Mouse (Mus musculus): ENCODE results near the gene Hunk. TPM values are rescaled to one million over a fixed set of nuclear protein-coding genes. Genes with fewer than 3 reads are reported as not detected.

Gene Hunk
- polyA plus RNA-seq, 1 experiment = 0.71 TPM

- Histone ChIP-seq H3ac (ENCODE audit: control insufficient read depth, insufficient read length, low read depth) (no peak overlapping the region), H3K79me2 (ENCODE audit: control insufficient read depth, insufficient read depth) (no peaks in the 10 kb centered on the region), H3K4me3 (ENCODE audit: insufficient read depth, poor library complexity, severe bottlenecking) (no peak overlapping the region), H3K27me3 (ENCODE audit: control insufficient read depth, insufficient read depth, insufficient read length) (no peaks in the 10 kb centered on the region), H3K36me3 (ENCODE audit: control insufficient read depth, insufficient read depth) (no peaks in the 10 kb centered on the region), H3K79me3 (ENCODE audit: low read depth) (no peaks in the 10 kb centered on the region)
- TF ChIP-seq CEBPB (IDR thresholded peaks at IDR 0.05; ENCODE audit: low read depth) (no peak), USF1 (IDR thresholded peaks at IDR 0.05; ENCODE audit: low read depth) (no peak), CTCF (IDR thresholded peaks at IDR 0.05; ENCODE audit: control insufficient read depth, insufficient read depth, insufficient read length) (no peak), MYOG (IDR thresholded peaks at IDR 0.05; ENCODE audit: control insufficient read depth, extremely low read depth, insufficient read length) (no peak)
These were observed 54.8 kb downstream of the Hunk start for GRCm38 (mm10) chr16:90440654-90441053.

GRCm38 (mm10) chr16:90442991-90443390, 57.2 kb downstream of the Hunk start:
- H3K79me2 ChIP-seq (ENCODE audit: control insufficient read depth, insufficient read depth) = no peaks in the 10 kb centered on the region
- no peak overlapping the region for H3ac ChIP-seq (ENCODE audit: control insufficient read depth, insufficient read length, low read depth)
- no peaks in the 10 kb centered on the region for H3K79me3 ChIP-seq (ENCODE audit: low read depth)
- no peaks in the 10 kb centered on the region for H3K36me3 ChIP-seq (ENCODE audit: control insufficient read depth, insufficient read depth)
- TF ChIP-seq CTCF (IDR thresholded peaks at IDR 0.05; ENCODE audit: control insufficient read depth, insufficient read depth, insufficient read length) (no peak), MYOG (IDR thresholded peaks at IDR 0.05; ENCODE audit: control insufficient read depth, extremely low read depth, insufficient read length) (no peak), CEBPB (IDR thresholded peaks at IDR 0.05; ENCODE audit: low read depth) (no peak), MAX (IDR thresholded peaks at IDR 0.05) (no peak), MYOD1 (IDR thresholded peaks at IDR 0.05; ENCODE audit: control insufficient read depth, insufficient read length, low read depth) (no peak), USF1 (IDR thresholded peaks at IDR 0.05; ENCODE audit: low read depth) (no peak), FOSL1 (IDR thresholded peaks at IDR 0.05; ENCODE audit: insufficient read depth, low read length, poor library complexity, severe bottlenecking) (no peak)
- H3K27me3 ChIP-seq (ENCODE audit: control insufficient read depth, insufficient read depth, insufficient read length) = no peaks in the 10 kb centered on the region
- H3K4me3 ChIP-seq (ENCODE audit: insufficient read depth, poor library complexity, severe bottlenecking) = no peak overlapping the region

- Histone ChIP-seq H3K79me3 (ENCODE audit: low read depth) (no peaks in the 10 kb centered on the region), H3K36me3 (ENCODE audit: control insufficient read depth, insufficient read depth) (no peaks in the 10 kb centered on the region), H3K27me3 (ENCODE audit: control insufficient read depth, insufficient read depth, insufficient read length) (no peaks in the 10 kb centered on the region), H3ac (ENCODE audit: control insufficient read depth, insufficient read length, low read depth) (no peak overlapping the region), H3K4me3 (ENCODE audit: insufficient read depth, poor library complexity, severe bottlenecking) (no peak overlapping the region), H3K79me2 (ENCODE audit: control insufficient read depth, insufficient read depth) (no peaks in the 10 kb centered on the region)
- TF ChIP-seq USF1 (IDR thresholded peaks at IDR 0.05; ENCODE audit: low read depth) (no peak), MAX (IDR thresholded peaks at IDR 0.05) (no peak), MYOG (IDR thresholded peaks at IDR 0.05; ENCODE audit: control insufficient read depth, extremely low read depth, insufficient read length) (no peak), CEBPB (IDR thresholded peaks at IDR 0.05; ENCODE audit: low read depth) (no peak), FOSL1 (IDR thresholded peaks at IDR 0.05; ENCODE audit: insufficient read depth, low read length, poor library complexity, severe bottlenecking) (no peak), MYOD1 (IDR thresholded peaks at IDR 0.05; ENCODE audit: control insufficient read depth, insufficient read length, low read depth) (no peak)
These were observed 67.4 kb downstream of the Hunk start for GRCm38 (mm10) chr16:90453197-90453596.

GRCm38 (mm10) chr16:90456495-90457125, 70.8 kb downstream of the Hunk start:
- no peak overlapping the region for H3ac ChIP-seq (ENCODE audit: control insufficient read depth, insufficient read length, low read depth)
- no peak overlapping the region for H3K4me3 ChIP-seq (ENCODE audit: insufficient read depth, poor library complexity, severe bottlenecking)
- H3K27me3 ChIP-seq (ENCODE audit: control insufficient read depth, insufficient read depth, insufficient read length) = no peaks in the 10 kb centered on the region
- H3K79me3 ChIP-seq (ENCODE audit: low read depth) = no peaks in the 10 kb centered on the region
- H3K79me2 ChIP-seq (ENCODE audit: control insufficient read depth, insufficient read depth) = no peaks in the 10 kb centered on the region
- no peaks in the 10 kb centered on the region for H3K36me3 ChIP-seq (ENCODE audit: control insufficient read depth, insufficient read depth)
- TF ChIP-seq MYOG (IDR thresholded peaks at IDR 0.05; ENCODE audit: control insufficient read depth, extremely low read depth, insufficient read length) = no peak
- no peak for TF ChIP-seq MAX (IDR thresholded peaks at IDR 0.05)
- no peak for TF ChIP-seq FOSL1 (IDR thresholded peaks at IDR 0.05; ENCODE audit: insufficient read depth, low read length, poor library complexity, severe bottlenecking)
- TF ChIP-seq CTCF (IDR thresholded peaks at IDR 0.05; ENCODE audit: control insufficient read depth, insufficient read depth, insufficient read length) = no peak
- no peak for TF ChIP-seq CEBPB (IDR thresholded peaks at IDR 0.05; ENCODE audit: low read depth)
- no peak for TF ChIP-seq USF1 (IDR thresholded peaks at IDR 0.05; ENCODE audit: low read depth)
- no peak for TF ChIP-seq MYOD1 (IDR thresholded peaks at IDR 0.05; ENCODE audit: control insufficient read depth, insufficient read length, low read depth)

- no peak for TF ChIP-seq FOSL1 (IDR thresholded peaks at IDR 0.05; ENCODE audit: insufficient read depth, low read length, poor library complexity, severe bottlenecking)
- TF ChIP-seq CEBPB (IDR thresholded peaks at IDR 0.05; ENCODE audit: low read depth) = no peak
- no peak for TF ChIP-seq MAX (IDR thresholded peaks at IDR 0.05)
- TF ChIP-seq MYOD1 (IDR thresholded peaks at IDR 0.05; ENCODE audit: control insufficient read depth, insufficient read length, low read depth) = no peak
- no peak for TF ChIP-seq MYOG (IDR thresholded peaks at IDR 0.05; ENCODE audit: control insufficient read depth, extremely low read depth, insufficient read length)
- TF ChIP-seq USF1 (IDR thresholded peaks at IDR 0.05; ENCODE audit: low read depth) = no peak
- no peak for TF ChIP-seq CTCF (IDR thresholded peaks at IDR 0.05; ENCODE audit: control insufficient read depth, insufficient read depth, insufficient read length)
- Histone ChIP-seq H3ac (ENCODE audit: control insufficient read depth, insufficient read length, low read depth) (no peak overlapping the region), H3K79me3 (ENCODE audit: low read depth) (no peaks in the 10 kb centered on the region), H3K79me2 (ENCODE audit: control insufficient read depth, insufficient read depth) (no peaks in the 10 kb centered on the region), H3K4me3 (ENCODE audit: insufficient read depth, poor library complexity, severe bottlenecking) (no peak overlapping the region), H3K27me3 (ENCODE audit: control insufficient read depth, insufficient read depth, insufficient read length) (no peaks in the 10 kb centered on the region), H3K36me3 (ENCODE audit: control insufficient read depth, insufficient read depth) (no peaks in the 10 kb centered on the region)
These were observed 73.2 kb downstream of the Hunk start for GRCm38 (mm10) chr16:90458899-90459610.
